Mouse (Mus musculus) MEL (cell line): ENCODE results near the gene Vsig2. TPM values are rescaled to one million over a fixed set of nuclear protein-coding genes. Genes with fewer than 3 reads are reported as not detected.

Source experiments
- DNase-seq: peaks from one replicate; pipeline ENCODE4 v3.0.0; 2011; ENCODE audit warnings: low read depth, low spot score
- H3K27ac ChIP-seq: 2 replicates; pipeline ENCODE4 v1.5.1; 2012; ENCODE audit warnings: low read depth, mild to moderate bottlenecking, control low read depth, low read length, moderate library complexity; ENCODE audit not compliant: control insufficient read depth
- H3K27me3 ChIP-seq, 2 experiments: fragments of 150-350 bp in 1 of 2; sonication (generic) in 1 of 2; 2 replicates each; pipeline ENCODE4 v1.6.1; 2012; ENCODE audit warnings: low read length in 2 of 2, mild to moderate bottlenecking in 2 of 2, improper control_type of control experiment in 1 of 2, moderate library complexity in 1 of 2; ENCODE audit not compliant: insufficient read depth in 2 of 2, control insufficient read depth in 1 of 2
- H3K36me3 ChIP-seq, 2 experiments: 2 replicates each; pipeline ENCODE4 v1.6.1; 2012 to 2014; ENCODE audit warnings: low read length in 2 of 2, improper control_type of control experiment in 1 of 2, inconsistent platforms in 1 of 2, mild to moderate bottlenecking in 1 of 2; ENCODE audit not compliant: insufficient read depth in 2 of 2, control insufficient read depth in 1 of 2
- H3K4me1 ChIP-seq, 2 experiments: fragments of 150-350 bp in 1 of 2; sonication (generic) in 1 of 2; 2 replicates each; pipeline ENCODE4 v1.6.1; 2012; ENCODE audit warnings: low read length in 2 of 2, improper control_type of control experiment in 1 of 2, mild to moderate bottlenecking in 1 of 2; ENCODE audit not compliant: insufficient read depth in 2 of 2, control insufficient read depth in 1 of 2
- H3K4me3 ChIP-seq, 2 experiments: fragments of 150-350 bp in 1 of 2; sonication (generic) in 1 of 2; 2 replicates each; pipeline ENCODE4 v1.5.1; 2012; ENCODE audit warnings: low read depth in 2 of 2, low read length in 2 of 2, mild to moderate bottlenecking in 2 of 2, moderate library complexity in 2 of 2, control low read depth in 1 of 2, improper control_type of control experiment in 1 of 2; ENCODE audit not compliant: control insufficient read depth in 1 of 2, insufficient read depth in 1 of 2
- H3K79me2 ChIP-seq: 2 replicates; pipeline ENCODE4 v1.6.1; 2012; ENCODE audit warnings: mild to moderate bottlenecking, low read length, moderate library complexity; ENCODE audit not compliant: control insufficient read depth, poor library complexity, insufficient read depth
- H3K9ac ChIP-seq: 2 replicates; pipeline ENCODE4 v1.6.1; 2012; ENCODE audit warnings: low read depth, mild to moderate bottlenecking, control low read depth, low read length, moderate library complexity; ENCODE audit not compliant: control insufficient read depth, poor library complexity, severe bottlenecking
- H3K9me3 ChIP-seq: fragments of 150-350 bp; sonication (generic); replicated peaks from 2 replicates; pipeline ENCODE4 v1.6.1; 2012; ENCODE audit warnings: mild to moderate bottlenecking, low read length, improper control_type of control experiment, moderate library complexity; ENCODE audit not compliant: insufficient read depth
- CTCF ChIP-seq, 3 experiments: IDR thresholded peaks in 2 of 3; conservative IDR thresholded peaks in 1 of 3; 2 replicates each; pipeline ENCODE4 v1.5.1; 2011 to 2012; ENCODE audit warnings: low read length in 3 of 3, low read depth in 2 of 3, mild to moderate bottlenecking in 2 of 3, improper control_type of control experiment in 1 of 3, inconsistent platforms in 1 of 3, mixed read lengths in 1 of 3, moderate library complexity in 1 of 3; ENCODE audit not compliant: control insufficient read depth in 1 of 3, insufficient read depth in 1 of 3, poor library complexity in 1 of 3, severe bottlenecking in 1 of 3
- EP300 ChIP-seq, 2 experiments: IDR thresholded peaks; 2 replicates each; pipeline ENCODE4 v1.6.1; 2011; ENCODE audit warnings: improper control_type of control experiment in 2 of 2, low read length in 2 of 2, low read depth in 1 of 2, mild to moderate bottlenecking in 1 of 2
- GABPA ChIP-seq: IDR thresholded peaks from 2 replicates; pipeline ENCODE4 v1.6.1; 2012; ENCODE audit warnings: low read depth, mild to moderate bottlenecking, inconsistent platforms, low read length, improper control_type of control experiment, moderate library complexity
- GATA1 ChIP-seq: IDR thresholded peaks from 2 replicates; pipeline ENCODE4 v1.6.1; 2011; ENCODE audit warnings: low read depth, low read length, improper control_type of control experiment
- JUND ChIP-seq: IDR thresholded peaks from 2 replicates; pipeline ENCODE4 v1.6.1; 2011; ENCODE audit warnings: low read depth, mild to moderate bottlenecking, improper control_type of control experiment, low read length
- KAT2A ChIP-seq: conservative IDR thresholded peaks from 2 replicates; pipeline ENCODE4 v1.6.1; 2012; ENCODE audit warnings: low read depth, low read length, improper control_type of control experiment, inconsistent platforms
- MAFK ChIP-seq: IDR thresholded peaks from 2 replicates; pipeline ENCODE4 v1.6.1; 2011; ENCODE audit warnings: low read depth, mild to moderate bottlenecking, low read length, improper control_type of control experiment, borderline replicate concordance
- MAZ ChIP-seq: IDR thresholded peaks from 2 replicates; pipeline ENCODE4 v1.6.1; 2012; ENCODE audit warnings: low read depth, mild to moderate bottlenecking, inconsistent platforms, low read length, improper control_type of control experiment
- MYC ChIP-seq: IDR thresholded peaks from 2 replicates; pipeline ENCODE4 v1.6.1; 2011; ENCODE audit warnings: low read depth, mild to moderate bottlenecking, low read length, improper control_type of control experiment, moderate library complexity
- NELFE ChIP-seq: IDR thresholded peaks from 2 replicates; pipeline ENCODE4 v1.6.1; 2011; ENCODE audit warnings: low read depth, low read length, improper control_type of control experiment
- RCOR1 ChIP-seq: IDR thresholded peaks from 2 replicates; pipeline ENCODE4 v1.6.1; 2012; ENCODE audit warnings: low read depth, mild to moderate bottlenecking, inconsistent platforms, low read length, improper control_type of control experiment
- SMC3 ChIP-seq: IDR thresholded peaks from 2 replicates; pipeline ENCODE4 v1.6.1; 2011; ENCODE audit warnings: low read depth, low read length, improper control_type of control experiment
- TCF12 ChIP-seq: IDR thresholded peaks from 2 replicates; pipeline ENCODE4 v1.6.1; 2014; ENCODE audit warnings: low read depth, mild to moderate bottlenecking, inconsistent platforms, low read length, improper control_type of control experiment, moderate library complexity
- UBTF ChIP-seq: IDR thresholded peaks from 2 replicates; pipeline ENCODE4 v1.6.1; 2012; ENCODE audit warnings: low read depth, mild to moderate bottlenecking, inconsistent platforms, low read length, improper control_type of control experiment, moderate library complexity, borderline replicate concordance; ENCODE audit not compliant: insufficient read depth
- USF2 ChIP-seq, 2 experiments: IDR thresholded peaks; 2 replicates each; pipeline ENCODE4 v1.6.1; 2011 to 2012; ENCODE audit warnings: improper control_type of control experiment in 2 of 2, low read length in 2 of 2, borderline replicate concordance in 1 of 2, inconsistent platforms in 1 of 2, low read depth in 1 of 2, mild to moderate bottlenecking in 1 of 2; ENCODE audit not compliant: insufficient read depth in 1 of 2
- ZNF384 ChIP-seq: IDR thresholded peaks from 2 replicates; pipeline ENCODE4 v1.6.1; 2012; ENCODE audit warnings: low read depth, mild to moderate bottlenecking, inconsistent platforms, low read length, improper control_type of control experiment
- polyA plus RNA-seq, 2 experiments: library from polyadenylated mRNA; stranded (reverse) in 1 of 2; unstranded in 1 of 2; fragments of >175 nt in 1 of 2; fragments of >200 nt in 1 of 2; gene quantifications; 2 replicates each; pipeline versions ENCODE4 v1.2.1 to v1.2.4; 2012; ENCODE audit warnings: low replicate concordance in 2 of 2, low read depth in 1 of 2; ENCODE audit not compliant: insufficient read length in 2 of 2, insufficient read depth in 1 of 2, missing spikeins in 1 of 2
- total RNA-seq: library from RNA; depleted of rRNA; stranded (reverse); fragments of 300-350 nt; gene quantifications from 2 replicates; pipeline ENCODE4 v1.2.3, GENCODE M21; 2012

Gene Vsig2
- total and polyA plus RNA-seq, 3 experiments, result 0.64 TPM; not detected in 2

GRCm38 (mm10) chr9:37506023-37506422, 33.0 kb upstream of the Vsig2 start:
- H3K4me1 ChIP-seq, result no peaks in the 10 kb centered on the region
- no peaks in the 10 kb centered on the region for H3K27me3 ChIP-seq
- H3K79me2 ChIP-seq, result peaks cover 3% of the 10 kb centered on the region
- no peak overlapping the region for H3K4me3 ChIP-seq
- H3K9me3 ChIP-seq, result no peaks in the 10 kb centered on the region
- no peaks in the 10 kb centered on the region; a peak in 1 of 4 replicates for H3K36me3 ChIP-seq
- no peak overlapping the region for H3K9ac ChIP-seq
- TF ChIP-seq MAFK (no peak), UBTF (no peak), KAT2A (no peak), GABPA (no peak), GATA1 (no peak), TCF12 (no peak), RCOR1 (no peak), MAZ (no peak), JUND (no peak), MYC (no peak), USF2 (IDR thresholded peaks at IDR 0.05; ENCODE audit: borderline replicate concordance in 1 of 2, insufficient read depth in 1 of 2, low read depth in 1 of 2, low read length in 2 of 2) (no peak), ZNF384 (no peak)
- DNase-seq, result no peak
- no peak overlapping the region for H3K27ac ChIP-seq

DNA sequence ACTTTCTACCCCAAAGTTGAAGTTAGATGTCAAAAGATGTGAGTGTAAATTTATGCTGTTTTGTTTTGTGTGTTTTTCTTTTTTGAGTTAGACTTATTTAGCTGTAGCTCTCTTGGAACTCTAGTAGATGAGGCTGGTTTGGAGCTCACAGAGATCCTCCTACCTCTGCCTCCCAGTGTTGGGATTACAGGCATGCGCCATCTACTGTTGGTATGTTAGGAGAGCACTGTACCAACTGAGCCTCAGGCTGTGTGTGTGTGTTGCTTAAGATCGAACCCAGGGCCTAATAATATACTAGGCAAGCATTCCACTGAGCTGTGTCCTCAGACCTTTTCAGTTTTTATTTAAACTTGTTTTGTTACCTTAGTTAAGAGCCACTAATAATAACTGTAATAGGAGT, 27.0 kb upstream of the Vsig2 start:
- Histone ChIP-seq H3K27ac (no peak overlapping the region), H3K9ac (no peak overlapping the region), H3K4me1 (peaks cover 9 to 19% of the 10 kb centered on the region in 2 experiments), H3K9me3 (no peaks in the 10 kb centered on the region), H3K36me3 (peaks cover 0 to 25% of the 10 kb centered on the region in 2 experiments; a peak in 2 of 4 replicates), H3K4me3 (no peak overlapping the region), H3K27me3 (no peaks in the 10 kb centered on the region), H3K79me2 (no peaks in the 10 kb centered on the region)
- peak; percentile 43 for DNase-seq
- TF ChIP-seq TCF12 (no peak), CTCF (IDR thresholded peaks at IDR 0.05 in 2 of 3, conservative IDR thresholded peaks at IDR 0.05 in 1 of 3; ENCODE audit: control insufficient read depth in 1 of 3, insufficient read depth in 1 of 3, low read depth in 2 of 3, low read length in 3 of 3, poor library complexity in 1 of 3, severe bottlenecking in 1 of 3) (peak; percentile 28 to 45 (median 37)), SMC3 (peak; percentile 20; the same call in 1 of the 2 replicates)

GRCm38 (mm10) chr9:37514456-37514855, 24.6 kb upstream of the Vsig2 start:
- no peak overlapping the region for H3K4me3 ChIP-seq
- H3K9me3 ChIP-seq, result no peaks in the 10 kb centered on the region
- H3K4me1 ChIP-seq, result peaks cover 13 to 27% of the 10 kb centered on the region in 2 experiments
- H3K79me2 ChIP-seq, result no peaks in the 10 kb centered on the region
- no peak for TF ChIP-seq JUND
- TF ChIP-seq EP300 (IDR thresholded peaks at IDR 0.05; ENCODE audit: low read depth in 1 of 2, low read length in 2 of 2), result peak in 1 of 2 experiments; percentile 12; a peak in 1 of 4 replicates
- peak; percentile 59 for TF ChIP-seq GATA1
- TF ChIP-seq NELFE, result no peak
- TF ChIP-seq USF2 (IDR thresholded peaks at IDR 0.05; ENCODE audit: borderline replicate concordance in 1 of 2, insufficient read depth in 1 of 2, low read depth in 1 of 2, low read length in 2 of 2), result no peak
- TF ChIP-seq RCOR1, result peak; percentile 97
- DNase-seq, result peak; percentile 57
- H3K27ac ChIP-seq, result no peak overlapping the region
- H3K27me3 ChIP-seq, result no peaks in the 10 kb centered on the region
- no peak overlapping the region for H3K9ac ChIP-seq
- H3K36me3 ChIP-seq, result peaks cover 0 to 37% of the 10 kb centered on the region in 2 experiments; a peak in 2 of 4 replicates
